Mouse (Mus musculus) myocyte (in vitro differentiated cells): ENCODE data around the gene Iqgap1.

Experiments used
- CEBPB ChIP-seq: IDR thresholded peaks from 2 replicates; pipeline ENCODE4 v1.6.1; 2011; ENCODE audit warnings: mild to moderate bottlenecking, moderate library complexity; ENCODE audit not compliant: poor library complexity, insufficient read depth, severe bottlenecking
- E2F4 ChIP-seq: IDR thresholded peaks from one replicate; pipeline ENCODE4 v1.6.1; 2011; ENCODE audit warnings: mild to moderate bottlenecking, control low read depth, moderate library complexity; ENCODE audit not compliant: insufficient read depth
- MAX ChIP-seq: IDR thresholded peaks from one replicate; pipeline ENCODE4 v1.6.1; 2011; ENCODE audit warnings: low read depth, mild to moderate bottlenecking, control low read depth
- MYOD1 ChIP-seq, 3 experiments: IDR thresholded peaks; one replicate each; pipeline ENCODE4 v1.6.1; 2011; ENCODE audit warnings: control low read depth in 2 of 3, low read depth in 2 of 3, mild to moderate bottlenecking in 2 of 3, moderate library complexity in 1 of 3; ENCODE audit not compliant: insufficient read length in 2 of 3, control insufficient read depth in 1 of 3
- MYOG ChIP-seq, 3 experiments: IDR thresholded peaks; one replicate each; pipeline ENCODE4 v1.6.1; 2011; ENCODE audit warnings: control low read depth in 2 of 3, low read depth in 2 of 3, mild to moderate bottlenecking in 2 of 3; ENCODE audit not compliant: insufficient read length in 2 of 3, control insufficient read depth in 1 of 3, insufficient read depth in 1 of 3
- POLR2A ChIP-seq: IDR thresholded peaks from one replicate; pipeline ENCODE4 v1.6.1; 2011; ENCODE audit warnings: low read depth, mild to moderate bottlenecking, control low read depth, moderate library complexity; ENCODE audit not compliant: insufficient read length
- POLR2AphosphoS2 ChIP-seq: IDR thresholded peaks from one replicate; pipeline ENCODE4 v1.6.1; 2011; ENCODE audit warnings: low read depth, control low read depth; ENCODE audit not compliant: insufficient read length
- REST ChIP-seq: IDR thresholded peaks from one replicate; pipeline ENCODE4 v1.6.1; 2011; ENCODE audit warnings: mild to moderate bottlenecking, control low read depth, moderate library complexity; ENCODE audit not compliant: insufficient read depth, insufficient read length
- SRF ChIP-seq: IDR thresholded peaks from one replicate; pipeline ENCODE4 v1.6.1; 2011; ENCODE audit warnings: low read depth; ENCODE audit not compliant: control insufficient read depth, insufficient read length
- TCF12 ChIP-seq: IDR thresholded peaks from one replicate; pipeline ENCODE4 v1.6.1; 2011; ENCODE audit warnings: mild to moderate bottlenecking, control low read depth; ENCODE audit not compliant: poor library complexity, insufficient read depth, severe bottlenecking
- TCF3 ChIP-seq: IDR thresholded peaks from one replicate; pipeline ENCODE4 v1.6.1; 2011; ENCODE audit warnings: low read depth, control low read depth; ENCODE audit not compliant: insufficient read length
- USF1 ChIP-seq: IDR thresholded peaks from one replicate; pipeline ENCODE4 v1.6.1; 2011; ENCODE audit warnings: low read depth, mild to moderate bottlenecking, control low read depth, moderate library complexity

DNA sequence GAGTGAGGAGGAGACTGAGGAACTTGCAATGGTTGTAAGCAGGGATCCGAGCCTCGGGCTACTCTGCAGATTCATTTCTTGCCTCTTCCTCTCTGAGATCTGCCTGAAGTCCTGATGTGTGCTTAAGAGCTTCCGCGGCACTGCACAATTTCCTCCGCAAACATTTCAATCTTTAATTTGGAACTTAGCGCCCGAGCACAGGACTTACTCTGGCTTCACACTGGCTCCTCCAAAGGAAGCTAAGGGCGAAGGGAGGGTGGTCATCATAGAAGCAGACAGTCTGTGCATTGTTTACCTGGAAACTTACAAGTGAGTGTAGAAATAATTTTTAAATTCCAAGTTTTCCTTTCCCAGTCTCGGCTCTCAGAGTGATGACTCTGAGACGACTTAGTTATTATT is 20.5 kb upstream of the Iqgap1 start:
- no peak for TF ChIP-seq USF1
- TF ChIP-seq POLR2A = no peak
- TF ChIP-seq POLR2AphosphoS2 = no peak
- TF ChIP-seq MAX = no peak
- TF ChIP-seq TCF12 = no peak
- no peak for TF ChIP-seq MYOG (IDR thresholded peaks at IDR 0.05; ENCODE audit: control insufficient read depth in 1 of 3, insufficient read depth in 1 of 3, insufficient read length in 2 of 3, low read depth in 2 of 3)
- no peak for TF ChIP-seq E2F4
- no peak for TF ChIP-seq REST
- no peak for TF ChIP-seq MYOD1 (IDR thresholded peaks at IDR 0.05; ENCODE audit: control insufficient read depth in 1 of 3, insufficient read length in 2 of 3, low read depth in 2 of 3)
- TF ChIP-seq TCF3 = no peak
- TF ChIP-seq SRF = no peak
- no peak for TF ChIP-seq CEBPB
